Mouse (Mus musculus) small intestine, adult 2 months (tissue): ENCODE data around the gene Eif4a2.
"Not testable (repeated sequence)": the region's sequence is repeated elsewhere in the genome, so short reads cannot be mapped to it uniquely, and the experiment has no call there.

Experiments
- CTCF ChIP-seq: fragments of 200-500 bp; IDR thresholded peaks from 2 replicates; pipeline ENCODE4 v1.5.1; 2012; ENCODE audit warnings: low read depth, mild to moderate bottlenecking, control low read depth, inconsistent platforms, low read length, moderate library complexity, mixed read lengths; ENCODE audit not compliant: insufficient replicate concordance, insufficient read length; ENCODE audit errors: extremely low read depth
- POLR2A ChIP-seq: fragments of 200-500 bp; IDR thresholded peaks from 2 replicates; pipeline ENCODE4 v1.6.1; 2012; ENCODE audit warnings: low read depth, mild to moderate bottlenecking, control low read depth, inconsistent platforms, low read length, moderate library complexity

- not testable (repeated sequence) for TF ChIP-seq POLR2A, CTCF
Measured at GRCm38 (mm10) chr16:23096886-23097285, 10.4 kb upstream of the Eif4a2 start.
